Mouse (Mus musculus) midbrain, embryonic 13.5 days (tissue): ENCODE results near the gene Bud31. TPM values are rescaled to one million over a fixed set of nuclear protein-coding genes. Genes with fewer than 3 reads are reported as not detected.

Experiments used
- ATAC-seq: fragments of 200-750 bp; cut with Nextera tagmentation; 2 replicates; pipeline ENCODE4 v1.8.0; 2017; ENCODE audit warnings: mild to moderate bottlenecking, moderate TSS enrichment, moderate library complexity
- H3K27ac ChIP-seq: fragments of 300-500 bp; sonication (generic); 2 replicates; pipeline ENCODE4 v1.5.1; 2015; ENCODE audit warnings: inconsistent platforms, mild to moderate bottlenecking, moderate library complexity
- H3K27me3 ChIP-seq: fragments of 300-500 bp; sonication (generic); 2 replicates; pipeline ENCODE4 v1.6.1; 2015; ENCODE audit warnings: mild to moderate bottlenecking, inconsistent platforms
- H3K36me3 ChIP-seq: fragments of 300-500 bp; sonication (generic); 2 replicates; pipeline ENCODE4 v1.6.1; 2015; ENCODE audit warnings: mild to moderate bottlenecking, inconsistent platforms
- H3K4me1 ChIP-seq: fragments of 300-500 bp; sonication (generic); replicated peaks from 2 replicates; pipeline ENCODE4 v1.6.1; 2015; ENCODE audit warnings: inconsistent platforms
- H3K4me2 ChIP-seq: fragments of 300-500 bp; sonication (generic); replicated peaks from 2 replicates; pipeline ENCODE4 v1.6.1; 2015; ENCODE audit warnings: moderate library complexity, mild to moderate bottlenecking, inconsistent platforms
- H3K4me3 ChIP-seq: fragments of 300-500 bp; sonication (generic); replicated peaks from 2 replicates; pipeline ENCODE4 v1.5.1; 2015; ENCODE audit warnings: mild to moderate bottlenecking, inconsistent platforms
- H3K9ac ChIP-seq: fragments of 300-500 bp; sonication (generic); replicated peaks from 2 replicates; pipeline ENCODE4 v1.6.1; 2015; ENCODE audit warnings: mild to moderate bottlenecking, inconsistent platforms
- H3K9me3 ChIP-seq: fragments of 300-500 bp; sonication (generic); 2 replicates; pipeline ENCODE4 v1.6.1; 2016; ENCODE audit warnings: mild to moderate bottlenecking, inconsistent platforms
- WGBS: fragments of 180-500 bp; shearing (Covaris S2); methylation state at CpG from one replicate; pipeline ENCODE4 v1.1.7; 2015; 5-methylcytosine and 5-hydroxymethylcytosine counted together
- polyA plus RNA-seq: library from polyadenylated mRNA; unstranded; fragments of >200 nt; fragmentation: Nextera tagmentation; extraction: Ambion mirVana; gene quantifications from 2 replicates; pipeline ENCODE4 v1.2.1, GENCODE M21; 2015

Bud31 gene
- polyA plus RNA-seq, 1 experiment from 2014 or later, result 228 TPM

DNA sequence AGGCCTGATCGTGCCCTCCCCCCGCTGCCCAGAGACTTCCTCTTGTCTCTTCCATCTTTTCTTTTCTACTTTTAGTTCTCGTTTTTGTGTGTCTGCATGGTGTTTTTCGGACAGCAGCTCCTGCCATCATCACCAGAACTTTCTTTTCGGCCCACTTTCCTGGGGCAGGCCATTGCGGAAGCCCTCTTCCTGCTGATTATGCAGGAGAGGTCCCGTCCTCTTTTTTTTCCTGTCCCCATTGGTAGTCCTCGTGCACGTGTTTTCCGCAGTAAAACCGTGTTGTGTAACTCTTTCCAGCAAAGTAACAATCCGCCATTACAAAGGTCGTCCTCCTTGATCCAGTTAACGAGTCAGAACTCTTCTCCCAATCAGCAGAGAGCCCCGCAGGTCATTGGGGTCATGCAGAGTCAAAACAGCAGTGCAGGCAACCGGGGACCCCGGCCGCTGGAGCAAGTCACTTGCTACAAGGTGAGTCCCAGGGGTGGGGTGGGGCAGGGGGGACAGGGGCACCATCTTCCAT is 38.4 kb downstream of the Bud31 start:
- no peak for ATAC-seq
- H3K4me2 ChIP-seq, result no peak overlapping the region
- H3K4me3 ChIP-seq, result no peak overlapping the region
- H3K9ac ChIP-seq, result no peak overlapping the region
- H3K27ac ChIP-seq, result no peak overlapping the region
- 92% methylated on average over 18 of the region's 18 CpGs for WGBS
- H3K4me1 ChIP-seq, result no peaks in the 10 kb centered on the region
- H3K9me3 ChIP-seq, result no peaks in the 10 kb centered on the region
- H3K27me3 ChIP-seq, result no peaks in the 10 kb centered on the region
- H3K36me3 ChIP-seq, result peaks cover 100% of the 10 kb centered on the region

DNA sequence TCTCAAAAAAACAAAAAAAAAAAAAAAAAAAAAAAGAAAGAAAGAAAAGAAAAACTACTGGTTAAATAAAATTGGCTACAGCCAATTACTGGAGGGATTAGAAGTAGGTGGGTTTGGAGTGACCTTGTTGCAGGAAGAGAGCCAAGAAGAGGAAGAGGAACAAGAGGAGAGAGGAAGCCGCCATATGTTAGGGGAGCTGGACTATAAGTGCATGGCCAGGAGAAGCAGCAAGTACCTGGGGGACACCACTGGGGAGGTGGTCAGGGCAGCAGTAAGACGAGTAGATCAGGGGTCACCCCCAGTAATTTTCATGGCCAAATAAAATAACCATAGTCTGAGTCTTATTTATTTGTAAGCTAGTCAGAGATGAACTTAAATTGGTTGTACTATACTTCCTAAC is 45.1 kb downstream of the Bud31 start:
- Histone ChIP-seq H3K27me3 (no peaks in the 10 kb centered on the region), H3K9me3 (no peaks in the 10 kb centered on the region), H3K4me3 (no peak overlapping the region), H3K4me1 (peaks cover 15% of the 10 kb centered on the region), H3K36me3 (peaks cover 78% of the 10 kb centered on the region), H3K4me2 (no peak overlapping the region), H3K9ac (no peak overlapping the region), H3K27ac (no peak overlapping the region)
- no peak for ATAC-seq
- WGBS, result 94% methylated on average over 2 of the region's 2 CpGs

DNA sequence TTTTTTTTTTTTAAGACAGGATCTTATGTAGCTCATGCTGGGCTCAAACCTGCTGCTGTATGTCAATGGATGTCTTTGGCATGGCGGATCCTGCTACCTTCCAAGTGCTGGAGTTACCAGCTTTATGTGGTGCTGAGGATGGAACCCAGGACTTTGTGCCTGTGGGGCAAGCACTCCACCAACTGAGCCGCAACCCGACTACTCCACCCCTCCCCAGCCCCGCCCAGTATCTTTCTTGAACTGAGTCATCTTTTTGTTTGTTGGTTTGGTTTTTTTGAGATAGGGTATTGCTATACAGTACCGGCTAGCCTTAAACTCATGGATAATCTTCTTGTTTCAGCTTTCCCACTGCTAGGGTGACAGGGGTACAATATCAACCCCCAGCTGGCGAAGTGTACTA is 49.3 kb downstream of the Bud31 start:
- Histone ChIP-seq H3K27me3 (no peaks in the 10 kb centered on the region), H3K4me1 (peaks cover 28% of the 10 kb centered on the region), H3K36me3 (peaks cover 49% of the 10 kb centered on the region), H3K4me3 (no peak overlapping the region), H3K4me2 (no peak overlapping the region), H3K27ac (no peak overlapping the region), H3K9me3 (no peaks in the 10 kb centered on the region), H3K9ac (no peak overlapping the region)
- no peak for ATAC-seq
- 97% methylated on average over 6 of the region's 6 CpGs for WGBS

DNA sequence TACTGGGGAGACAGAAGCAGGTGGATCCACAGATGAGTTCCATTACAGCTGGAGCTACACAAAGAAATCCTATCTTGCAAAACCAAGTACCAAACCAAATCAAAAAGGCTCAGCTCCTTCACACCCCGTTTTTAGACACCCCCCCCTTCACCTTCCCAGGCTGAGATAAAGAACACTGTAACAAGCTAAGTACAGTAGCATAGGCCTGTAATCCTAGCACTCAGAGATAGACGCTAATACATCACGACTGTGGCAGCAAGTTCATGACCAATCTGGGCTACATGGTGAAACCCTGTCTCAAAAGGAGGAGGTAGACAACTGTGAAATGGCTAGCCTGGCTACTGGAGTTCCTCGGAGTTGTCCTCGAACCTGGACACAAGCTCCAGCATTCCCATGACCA is 50.2 kb downstream of the Bud31 start:
- H3K4me3 ChIP-seq, result peak overlapping the region; percentile 90
- no peak overlapping the region for H3K27ac ChIP-seq
- H3K27me3 ChIP-seq, result no peaks in the 10 kb centered on the region
- peaks cover 50% of the 10 kb centered on the region for H3K36me3 ChIP-seq
- H3K4me2 ChIP-seq, result peak overlapping the region; percentile 92
- no peaks in the 10 kb centered on the region for H3K9me3 ChIP-seq
- ATAC-seq, result no peak
- H3K4me1 ChIP-seq, result peaks cover 28% of the 10 kb centered on the region
- WGBS, result 59% methylated on average over 5 of the region's 5 CpGs
- peak overlapping the region; percentile 97 for H3K9ac ChIP-seq

DNA sequence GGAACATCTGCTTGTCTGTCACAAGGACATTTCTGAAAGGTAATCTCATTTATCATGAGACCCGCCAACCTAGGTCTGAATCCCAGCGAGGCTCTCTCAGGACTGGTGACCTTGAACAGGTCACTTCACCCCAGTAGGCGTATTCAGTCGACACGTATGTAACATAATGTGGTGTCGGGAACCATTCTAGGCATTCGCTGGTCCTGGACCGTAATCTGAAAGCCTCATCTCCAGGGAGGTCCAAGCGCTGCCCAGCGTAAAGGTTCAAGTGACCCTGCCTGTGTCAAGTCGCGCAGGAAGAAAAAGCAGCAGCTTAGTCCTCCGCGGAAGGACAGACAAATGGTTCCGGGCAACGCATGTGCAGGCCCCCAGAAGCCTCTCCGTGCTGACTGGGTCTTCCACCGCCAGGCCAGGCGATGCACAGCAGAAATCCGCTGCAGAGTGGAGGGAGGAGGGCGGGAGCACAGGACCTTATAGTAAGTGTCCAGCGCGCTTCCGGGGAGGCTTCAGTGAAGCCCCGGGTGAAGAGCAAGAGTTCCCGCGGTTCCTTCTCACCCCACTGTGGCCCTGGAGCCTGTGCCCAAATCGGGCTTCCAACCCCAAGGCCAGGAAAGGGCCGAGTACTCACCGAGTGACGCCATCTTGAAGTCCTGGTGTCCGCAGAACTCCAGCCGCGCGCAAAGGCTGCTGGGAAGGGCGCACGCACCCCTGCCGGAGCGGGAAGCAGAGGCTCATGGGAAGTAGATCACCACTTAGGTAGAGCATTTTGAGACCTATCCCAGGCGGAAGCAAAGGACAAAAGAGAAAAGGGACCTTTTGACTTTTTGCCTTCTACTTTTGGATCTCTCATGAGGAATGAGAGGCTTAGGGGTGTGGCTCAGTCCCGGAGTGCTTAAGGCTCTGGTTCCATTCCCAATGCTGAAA is 51.0 kb downstream of the Bud31 start:
- H3K9me3 ChIP-seq, result no peaks in the 10 kb centered on the region
- peak overlapping the region; percentile 97 for H3K9ac ChIP-seq
- ATAC-seq, result peak; percentile 86
- H3K27ac ChIP-seq, result peak overlapping the region; percentile 84
- peak overlapping the region; percentile 90 for H3K4me3 ChIP-seq
- H3K36me3 ChIP-seq, result peaks cover 50% of the 10 kb centered on the region
- no peaks in the 10 kb centered on the region for H3K27me3 ChIP-seq
- H3K4me2 ChIP-seq, result peak overlapping the region; percentile 92
- peaks cover 28% of the 10 kb centered on the region for H3K4me1 ChIP-seq
- WGBS, result under 1% methylated on average over 41 of the region's 41 CpGs

DNA sequence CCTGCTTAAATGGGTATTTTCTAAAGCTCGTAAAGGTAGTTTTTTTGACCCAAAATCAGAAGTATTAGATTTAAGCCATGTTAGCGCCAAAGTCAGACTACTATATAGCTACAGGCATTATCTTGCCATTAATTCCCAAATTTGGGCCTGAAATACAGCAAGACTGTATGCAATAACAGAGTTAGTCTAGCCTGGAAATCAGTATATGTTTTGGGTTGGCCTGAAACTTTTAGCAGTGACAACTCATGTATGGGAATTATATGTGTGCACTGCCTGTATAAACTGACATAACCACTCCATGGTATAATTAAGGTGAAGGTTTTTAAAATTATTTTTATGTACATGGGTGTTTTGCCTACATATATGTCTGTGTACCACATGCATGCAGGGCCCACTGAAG is 51.8 kb downstream of the Bud31 start, which contains the start of gene Atp5j2:
Gene Atp5j2 (minus strand): TSS at position 101 of the 400 bp plus-strand sequence.
- Histone ChIP-seq H3K9me3 (no peaks in the 10 kb centered on the region), H3K4me3 (peak within 1 kb of the TSS; percentile 90), H3K4me1 (peaks cover 28% of the 10 kb centered on the region), H3K27me3 (no peaks in the 10 kb centered on the region), H3K4me2 (peak within 1 kb of the TSS; percentile 92), H3K27ac (peak within 1 kb of the TSS; percentile 84), H3K36me3 (peaks cover 43% of the 10 kb centered on the region), H3K9ac (peak within 1 kb of the TSS; percentile 97)
- 67% methylated on average over 2 of the region's 2 CpGs for WGBS
- no peak; the same call in 1 of the 2 replicates for ATAC-seq

Other genes starting within 250 kb of the Bud31 start
- gene Smurf1, start 174.5 kb upstream of the Bud31 start, polyA plus RNA-seq, result 26.9 and 32.2 TPM in 2 replicates
- gene Gm4871, start 107.6 kb upstream of the Bud31 start, polyA plus RNA-seq, result not detected in 2 replicates
- gene 1700018F24Rik, start 97.4 kb upstream of the Bud31 start, polyA plus RNA-seq, result not detected in 2 replicates
- gene Arpc1a, start 56.5 kb upstream of the Bud31 start, polyA plus RNA-seq, result 250 and 259 TPM in 2 replicates
- gene Kpna7, start 56.3 kb upstream of the Bud31 start, polyA plus RNA-seq, result not detected in 2 replicates
- gene Arpc1b, start 26.1 kb upstream of the Bud31 start, polyA plus RNA-seq, result 51.3 and 64.1 TPM in 2 replicates
- 131 TPM in 2 replicates for gene Pdap1, start 124 bp upstream of the Bud31 start, polyA plus RNA-seq
- 22.1 and 22.8 TPM in 2 replicates for gene Ptcd1, start 26.7 kb downstream of the Bud31 start, polyA plus RNA-seq
- gene Cpsf4, start 26.9 kb downstream of the Bud31 start, polyA plus RNA-seq, result 57.2 and 58.9 TPM in 2 replicates
- 677 and 698 TPM in 2 replicates for gene Atp5j2, start 51.7 kb downstream of the Bud31 start, polyA plus RNA-seq
- gene Zkscan14, start 61.5 kb downstream of the Bud31 start, polyA plus RNA-seq, result 13.8 and 15.0 TPM in 2 replicates
- 18.9 and 19.7 TPM in 2 replicates for gene Zkscan5, start 64.2 kb downstream of the Bud31 start, polyA plus RNA-seq
- gene Zfp655, start 91.4 kb downstream of the Bud31 start, polyA plus RNA-seq, result 38.7 and 40.9 TPM in 2 replicates
- 0.95 and 1.00 TPM in 2 replicates for gene Zscan25, start 140.1 kb downstream of the Bud31 start, polyA plus RNA-seq
- not detected in 2 replicates for gene Cyp3a57, start 204.9 kb downstream of the Bud31 start, polyA plus RNA-seq